Mouse (Mus musculus) inflammation-experienced regulatory T-cells, adult 6 months (primary cell): ENCODE results near the gene Tmem88. TPM values are rescaled to one million over a fixed set of nuclear protein-coding genes. Genes with fewer than 3 reads are reported as not detected.

Experiments used
- ATAC-seq: one replicate; pipeline ENCODE4 v1.8.0; 2017
- polyA plus RNA-seq, 3 experiments: library from polyadenylated mRNA; unstranded; fragments of 100-300 nt; shearing (Covaris generic); gene quantifications; one replicate each; pipeline ENCODE4 v1.2.1; 2017

Gene Tmem88
- polyA plus RNA-seq, 3 experiments from 2014 or later = 0.40 to 1.0 (median 0.74) TPM

DNA sequence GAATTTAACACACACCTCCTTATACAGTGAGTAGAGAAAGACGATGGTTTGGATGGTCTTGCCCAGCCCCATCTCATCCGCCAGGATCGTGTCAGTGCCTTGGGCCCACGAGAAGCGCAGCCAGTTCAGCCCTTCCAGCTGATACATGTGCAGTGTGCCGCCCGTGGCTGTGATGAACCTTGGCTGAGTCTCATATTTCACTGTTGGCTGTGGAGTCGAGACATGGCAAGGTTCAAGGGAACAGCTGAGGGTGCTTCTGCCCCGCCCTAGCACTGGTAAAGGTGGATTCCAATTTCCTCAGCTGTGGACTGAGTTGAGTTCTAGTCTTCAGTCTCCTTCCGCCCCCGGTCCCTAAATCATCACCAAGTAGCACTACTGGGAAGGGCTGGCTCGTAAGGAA lies 40.3 kb downstream of the Tmem88 start:
- ATAC-seq = no peak

DNA sequence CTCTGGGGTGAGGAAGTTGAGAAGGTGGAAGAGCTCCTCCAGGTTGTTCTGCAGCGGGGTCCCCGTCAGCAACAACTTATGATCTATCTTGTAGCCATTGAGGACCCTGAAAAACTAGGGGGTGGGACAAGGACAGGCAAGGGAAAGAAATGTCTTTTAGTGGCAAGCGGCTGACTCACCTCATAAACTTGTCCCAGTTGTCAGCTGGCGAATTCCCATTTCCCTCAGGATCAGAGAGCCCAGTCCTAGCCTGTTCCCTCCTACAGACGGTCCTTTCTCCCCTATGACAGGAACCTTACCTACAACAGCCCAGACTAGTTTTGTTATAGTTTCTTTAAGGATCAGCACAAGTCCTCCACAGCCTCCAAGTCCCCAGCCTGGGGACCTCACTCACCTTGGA lies 41.5 kb downstream of the Tmem88 start:
- ATAC-seq = no peak

Other genes with a start within 250 kb of the Tmem88 start
- gene Alox12b, start 241.2 kb downstream of the Tmem88 start, polyA plus RNA-seq = not detected
- gene Alox8, start 200.4 kb downstream of the Tmem88 start, polyA plus RNA-seq = 1 to 10 TPM; 3.7 to 5.0 (median 3.9) TPM
- gene Gucy2e, start 161.2 kb downstream of the Tmem88 start, polyA plus RNA-seq = under 1 TPM; 0.14 to 0.38 (median 0.17) TPM
- gene Cntrob, start 74.5 kb downstream of the Tmem88 start, polyA plus RNA-seq = 1 to 10 TPM; 7.4 to 9.9 (median 7.5) TPM
- 100 to 1,000 TPM; 107 to 109 (median 107) TPM for gene Trappc1, start 74.3 kb downstream of the Tmem88 start, polyA plus RNA-seq
- gene Kcnab3, start 72.0 kb downstream of the Tmem88 start, polyA plus RNA-seq = 1 to 10 TPM in 1 of 3 experiments, under 1 TPM in 2; 0.34 to 2.0 (median 0.99) TPM
- gene Rnf227, start 57.8 kb downstream of the Tmem88 start, polyA plus RNA-seq = 1 to 10 TPM; 2.5 to 5.9 (median 4.8) TPM
- 10 to 100 TPM; 30.0 to 68.3 (median 60.9) TPM for gene Chd3, start 28.8 kb downstream of the Tmem88 start, polyA plus RNA-seq
- 100 to 1,000 TPM; 108 to 130 (median 112) TPM for gene Naa38, start 2.7 kb downstream of the Tmem88 start, polyA plus RNA-seq
- gene Cyb5d1, start 2.6 kb downstream of the Tmem88 start, polyA plus RNA-seq = 10 to 100 TPM; 13.9 to 20.0 (median 18.4) TPM
- 10 to 100 TPM; 20.7 to 39.7 (median 35.5) TPM for gene Kdm6b, start 15.4 kb upstream of the Tmem88 start, polyA plus RNA-seq
- under 1 TPM in 1 of 3 experiments, not detected in 2; 0.21 TPM for gene Dnah2, start 150.9 kb upstream of the Tmem88 start, polyA plus RNA-seq
- gene Efnb3, start 162.0 kb upstream of the Tmem88 start, polyA plus RNA-seq = under 1 TPM in 2 of 3 experiments, not detected in 1; 0.11 to 0.22 TPM
- 10 to 100 TPM; 22.0 to 32.2 (median 25.7) TPM for gene Wrap53, start 182.0 kb upstream of the Tmem88 start, polyA plus RNA-seq
- 100 to 1,000 TPM; 193 to 355 (median 324) TPM for gene Trp53, start 182.1 kb upstream of the Tmem88 start, polyA plus RNA-seq
- gene Atp1b2, start 207.7 kb upstream of the Tmem88 start, polyA plus RNA-seq = under 1 TPM in 1 of 3 experiments, not detected in 2; 0.17 TPM
- gene Shbg, start 219.7 kb upstream of the Tmem88 start, polyA plus RNA-seq = under 1 TPM in 1 of 3 experiments, not detected in 2; 0.40 TPM
- gene Sat2, start 223.8 kb upstream of the Tmem88 start, polyA plus RNA-seq = not detected
- gene Fxr2, start 234.8 kb upstream of the Tmem88 start, polyA plus RNA-seq = 1 to 10 TPM; 7.6 to 9.3 (median 9.1) TPM